9 mouse cellular contexts compared by ENCODE assay signal in the genomic region with DNA sequence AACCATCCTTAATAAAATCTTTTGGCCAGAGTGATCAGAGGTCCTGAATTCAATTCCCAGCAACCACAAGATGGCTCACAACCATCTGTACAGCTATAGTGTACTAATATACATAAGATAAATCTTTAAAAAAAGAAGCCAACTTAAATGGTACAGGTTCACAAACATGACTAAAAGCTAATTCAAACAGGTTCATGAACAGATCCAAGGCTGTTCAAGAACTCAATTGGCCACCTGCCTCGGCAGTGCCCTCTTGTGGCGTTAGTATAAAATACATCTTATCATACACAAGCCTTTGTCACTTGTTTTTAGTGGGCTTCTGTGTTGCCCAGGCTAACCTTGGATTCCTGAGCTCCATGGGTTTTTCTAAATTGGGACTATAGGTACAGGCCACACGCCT. TPM values are rescaled to one million over a fixed set of nuclear protein-coding genes. Genes with fewer than 3 reads are reported as not detected.
DNase-seq lines count a peak whose midpoint lies in the region; ATAC-seq and TF ChIP-seq lines count a peak whose summit lies in the region.
"Had no signal": no experiment of that assay in that cellular context is flagged by ENCODE, and none has a peak within 500 bp of the region (broad histone marks: within the 10 kb centered on the region; RNA-seq: fewer than 3 reads in every experiment).

No protein-coding gene starts in this region.

- H3K4me1 ChIP-seq in midbrain, embryonic 10.5 days, result peaks cover 17% of the 10 kb centered on the region
- peaks cover 19% of the 10 kb centered on the region for H3K4me1 ChIP-seq in midbrain, embryonic 13.5 days (replicated peaks)
- peaks cover 2% of the 10 kb centered on the region; the same call in 1 of the 2 replicates for H3K4me1 ChIP-seq in lung, adult 2 months (ENCODE audit: control insufficient read depth, insufficient read depth, low read length)

- no peaks in the 10 kb centered on the region for H3K27me3 ChIP-seq in midbrain, embryonic 10.5 days (ENCODE audit: low read depth, poor library complexity, severe bottlenecking)
- H3K27me3 ChIP-seq in midbrain, embryonic 13.5 days, result no peaks in the 10 kb centered on the region
- H3K27me3 ChIP-seq: heart, embryonic 15.5 days had no signal

- no peak for ATAC-seq in midbrain, embryonic 13.5 days

- H3K27ac ChIP-seq in midbrain, embryonic 10.5 days (replicated peaks), result no peak overlapping the region
- no peak overlapping the region for H3K27ac ChIP-seq in midbrain, embryonic 13.5 days
- H3K27ac ChIP-seq: heart, embryonic 15.5 days had no signal

- H3K4me2 ChIP-seq in midbrain, embryonic 13.5 days (replicated peaks), result no peak overlapping the region
- H3K4me2 ChIP-seq: heart, embryonic 15.5 days had no signal

- peaks cover 26% of the 10 kb centered on the region for H3K36me3 ChIP-seq in midbrain, embryonic 10.5 days
- H3K36me3 ChIP-seq in midbrain, embryonic 13.5 days, result peaks cover 19% of the 10 kb centered on the region

- peak; percentile 71; the same call in 1 of the 2 replicates for TF ChIP-seq CTCF in brain, embryonic 14.5 days (IDR thresholded peaks at IDR 0.05; ENCODE audit: borderline replicate concordance, extremely low read depth, insufficient read depth, insufficient read length)
- TF ChIP-seq CTCF in lung, adult 2 months (IDR thresholded peaks at IDR 0.05; ENCODE audit: insufficient read depth, low read length), result peak; percentile 73

- no peaks in the 10 kb centered on the region for H3K9me3 ChIP-seq in midbrain, embryonic 10.5 days (replicated peaks)
- no peaks in the 10 kb centered on the region for H3K9me3 ChIP-seq in midbrain, embryonic 13.5 days
- H3K9me3 ChIP-seq: heart, embryonic 15.5 days had no signal

- H3K9ac ChIP-seq in midbrain, embryonic 13.5 days (replicated peaks), result no peak overlapping the region
- H3K9ac ChIP-seq: heart, embryonic 15.5 days had no signal

- DNase-seq in adrenal gland, adult 18-20 months (ENCODE audit: low spot score in 2 of 2), result peak; percentile 57 to 58
- no peak for DNase-seq in adrenal gland, adult 2 months
- peak; percentile 45 for DNase-seq in midbrain, embryonic 10.5 days (ENCODE audit: low spot score)
- DNase-seq in brain, embryonic 14.5 days (ENCODE audit: low read depth), result peak; percentile 76
- peak; percentile 66 for DNase-seq in gastrocnemius, postnatal 10 days
- DNase-seq in lung, adult 2 months, result peak; percentile 36
- DNase-seq in spleen, postnatal 36 days (ENCODE audit: low spot score in 2 of 2), result peak; percentile 40 to 66

- no peak for TF ChIP-seq POLR2A in brain, embryonic 14.5 days (IDR thresholded peaks at IDR 0.05; ENCODE audit: borderline replicate concordance, extremely low read depth, insufficient read depth, insufficient read length, poor library complexity, severe bottlenecking)
- no peak for TF ChIP-seq POLR2A in lung, adult 2 months (IDR thresholded peaks at IDR 0.05; ENCODE audit: borderline replicate concordance, extremely low read depth, low read depth, low read length)

- WGBS in midbrain, embryonic 10.5 days, result 14% methylated on average over 3 of the region's 3 CpGs
- 9% methylated on average over 3 of the region's 3 CpGs for WGBS in midbrain, embryonic 13.5 days
- 25% methylated on average over 3 of the region's 3 CpGs for WGBS in lung, adult 2 months

- H3K4me3 ChIP-seq in midbrain, embryonic 10.5 days, result no peak overlapping the region
- H3K4me3 ChIP-seq in midbrain, embryonic 13.5 days (replicated peaks), result no peak overlapping the region
- no peak overlapping the region for H3K4me3 ChIP-seq in lung, adult 2 months (replicated peaks; ENCODE audit: extremely low read depth, low read depth, low read length)
- H3K4me3 ChIP-seq: heart, embryonic 15.5 days had no signal

RNA-seq across cellular contexts. Expression of a gene that starts 3.9 kb away (rescaled TPM):
- 1,000 to 10,000 TPM; 1,436 to 1,462 TPM for total RNA-seq in adrenal gland, adult 18-20 months (2021)
- 1,000 to 10,000 TPM; 1,002 to 1,252 TPM for total RNA-seq in adrenal gland, adult 2 months (2021)
- polyA plus RNA-seq in adrenal gland, adult 2 months (2012; rRNA removed), result 121 and 147 TPM in 2 replicates
- 1,709 and 1,814 TPM in 2 replicates for polyA plus RNA-seq in midbrain, embryonic 10.5 days (2016; fragmentation: Nextera tagmentation; extraction: Ambion mirVana)
- polyA plus RNA-seq in midbrain, embryonic 13.5 days (2015; fragmentation: Nextera tagmentation; extraction: Ambion mirVana), result 1,443 and 1,564 TPM in 2 replicates
- 291 and 330 TPM in 2 replicates for polyA plus RNA-seq in brain, embryonic 14.5 days (2012; rRNA removed)
- total RNA-seq in gastrocnemius, postnatal 10 days (2021), result 100 to 1,000 TPM; 838 to 840 TPM
- 125 and 131 TPM in 2 replicates for polyA plus RNA-seq in lung, adult 2 months (2012; rRNA removed)

RNA-seq across cellular contexts. Expression of a gene that starts 10.6 kb away (rescaled TPM):
- total RNA-seq in adrenal gland, adult 18-20 months (2021), result not detected
- total RNA-seq in adrenal gland, adult 2 months (2021), result not detected
- not detected in 2 replicates for polyA plus RNA-seq in adrenal gland, adult 2 months (2012; rRNA removed)
- 0.56 TPM in 1 of 2 replicates, not detected in the other for polyA plus RNA-seq in midbrain, embryonic 10.5 days (2016; fragmentation: Nextera tagmentation; extraction: Ambion mirVana)
- polyA plus RNA-seq in midbrain, embryonic 13.5 days (2015; fragmentation: Nextera tagmentation; extraction: Ambion mirVana), result 1.2 and 2.5 TPM in 2 replicates
- 0.60 and 0.66 TPM in 2 replicates for polyA plus RNA-seq in brain, embryonic 14.5 days (2012; rRNA removed)
- not detected for total RNA-seq in gastrocnemius, postnatal 10 days (2021)
- polyA plus RNA-seq in lung, adult 2 months (2012; rRNA removed), result not detected in 2 replicates
- polyA plus RNA-seq: heart, embryonic 15.5 days had no signal

RNA-seq across cellular contexts. Expression of a gene that starts 32.4 kb away (rescaled TPM):
- 10 to 100 TPM; 46.9 to 49.7 TPM for total RNA-seq in adrenal gland, adult 18-20 months (2021)
- total RNA-seq in adrenal gland, adult 2 months (2021), result 10 to 100 TPM; 34.6 to 62.1 TPM
- 28.5 and 32.8 TPM in 2 replicates for polyA plus RNA-seq in adrenal gland, adult 2 months (2012; rRNA removed)
- 36.6 and 40.2 TPM in 2 replicates for polyA plus RNA-seq in midbrain, embryonic 10.5 days (2016; fragmentation: Nextera tagmentation; extraction: Ambion mirVana)
- polyA plus RNA-seq in midbrain, embryonic 13.5 days (2015; fragmentation: Nextera tagmentation; extraction: Ambion mirVana), result 137 and 168 TPM in 2 replicates
- polyA plus RNA-seq in brain, embryonic 14.5 days (2012; rRNA removed), result 188 and 226 TPM in 2 replicates
- 1 to 10 TPM in 1 of 2 experiments, under 1 TPM in 1; 0.73 to 1.3 TPM for total RNA-seq in gastrocnemius, postnatal 10 days (2021)
- polyA plus RNA-seq in lung, adult 2 months (2012; rRNA removed), result 9.3 and 14.3 TPM in 2 replicates

RNA-seq across cellular contexts. Expression of a gene that starts 53.9 kb away (rescaled TPM):
- total RNA-seq in adrenal gland, adult 18-20 months (2021), result not detected
- total RNA-seq in adrenal gland, adult 2 months (2021), result not detected
- polyA plus RNA-seq in adrenal gland, adult 2 months (2012; rRNA removed), result 0.12 TPM in 1 of 2 replicates, not detected in the other
- polyA plus RNA-seq in midbrain, embryonic 10.5 days (2016; fragmentation: Nextera tagmentation; extraction: Ambion mirVana), result not detected in 2 replicates
- polyA plus RNA-seq in midbrain, embryonic 13.5 days (2015; fragmentation: Nextera tagmentation; extraction: Ambion mirVana), result not detected in 2 replicates
- polyA plus RNA-seq in brain, embryonic 14.5 days (2012; rRNA removed), result 0.08 TPM in 1 of 2 replicates, not detected in the other
- total RNA-seq in gastrocnemius, postnatal 10 days (2021), result not detected
- not detected in 2 replicates for polyA plus RNA-seq in lung, adult 2 months (2012; rRNA removed)
- polyA plus RNA-seq: heart, embryonic 15.5 days had no signal
